Mouse (Mus musculus): ENCODE results near the gene Ifit1bl1. TPM values are rescaled to one million over a fixed set of nuclear protein-coding genes. Genes with fewer than 3 reads are reported as not detected.
A peak's percentile ranks its signal among the peaks of the same experiment; 100 is the strongest.
"Not testable (repeated sequence)": the region's sequence is repeated elsewhere in the genome, so short reads cannot be mapped to it uniquely, and the experiment has no call there.

The Ifit1bl1 gene
- polyA plus RNA-seq, 1 experiment from 2014 or later = 0.98 TPM

- no peaks in the 10 kb centered on the region for H3K9me3 ChIP-seq (ENCODE audit: control insufficient read depth, low read length)
- H3K4me3 ChIP-seq (replicated peaks; ENCODE audit: low read length) = no peak overlapping the region
- H3K4me1 ChIP-seq (replicated peaks; ENCODE audit: control insufficient read depth, insufficient read depth, low read length) = no peaks in the 10 kb centered on the region
- no peak overlapping the region for H3K9ac ChIP-seq (replicated peaks; ENCODE audit: low read depth, low read length)
- H3K36me3 ChIP-seq (ENCODE audit: control insufficient read depth, insufficient read depth) = no peaks in the 10 kb centered on the region
- 87% methylated on average over 4 of the region's 4 CpGs for WGBS
- no peak overlapping the region for H3K4me2 ChIP-seq (ENCODE audit: low read length)
- no peaks in the 10 kb centered on the region for H3K27me3 ChIP-seq (replicated peaks; ENCODE audit: control insufficient read depth, insufficient read depth, low read length)
- no peak for ATAC-seq
- no peak overlapping the region for H3K27ac ChIP-seq (ENCODE audit: low read length)
Observed at GRCm38 (mm10) chr19:34624663-34625062, 22.9 kb upstream of the Ifit1bl1 start.

DNA sequence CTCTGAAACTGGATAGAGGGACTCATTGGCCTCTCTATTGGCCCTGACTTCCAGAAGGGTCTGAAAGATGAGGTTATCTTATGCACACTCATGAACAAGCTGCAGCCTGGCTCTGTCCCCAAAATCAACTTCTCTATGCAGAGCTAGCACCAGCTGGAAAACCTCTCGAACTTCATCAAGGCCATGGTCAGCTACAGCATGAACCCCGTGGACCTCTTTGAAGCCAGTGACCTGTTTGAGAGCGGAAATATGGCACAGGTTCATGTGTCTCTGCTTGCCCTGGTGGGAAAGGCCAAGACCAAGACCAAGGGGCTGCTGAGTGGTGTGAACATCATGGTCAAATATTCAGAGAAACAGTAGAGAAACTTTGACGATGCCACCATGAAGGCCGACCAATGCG, 22.0 kb upstream of the Ifit1bl1 start:
- Histone ChIP-seq H3K27me3 (replicated peaks; ENCODE audit: control insufficient read depth, insufficient read depth, low read length) (no peaks in the 10 kb centered on the region), H3K4me2 (ENCODE audit: low read length) (no peak overlapping the region), H3K4me3 (replicated peaks; ENCODE audit: low read length) (no peak overlapping the region), H3K9ac (replicated peaks; ENCODE audit: low read depth, low read length) (no peak overlapping the region), H3K9me3 (ENCODE audit: control insufficient read depth, low read length) (no peaks in the 10 kb centered on the region), H3K27ac (ENCODE audit: low read length) (no peak overlapping the region), H3K36me3 (ENCODE audit: control insufficient read depth, insufficient read depth) (no peaks in the 10 kb centered on the region), H3K4me1 (replicated peaks; ENCODE audit: control insufficient read depth, insufficient read depth, low read length) (no peaks in the 10 kb centered on the region)
- no peak for ATAC-seq
- WGBS = 89% methylated on average over 6 of the region's 6 CpGs

GRCm38 (mm10) chr19:34620871-34621270, 19.1 kb upstream of the Ifit1bl1 start:
- Histone ChIP-seq H3K36me3 (ENCODE audit: control insufficient read depth, insufficient read depth) (no peaks in the 10 kb centered on the region), H3K9ac (replicated peaks; ENCODE audit: low read depth, low read length) (no peak overlapping the region), H3K9me3 (ENCODE audit: control insufficient read depth, low read length) (no peaks in the 10 kb centered on the region), H3K4me2 (ENCODE audit: low read length) (no peak overlapping the region), H3K27ac (ENCODE audit: low read length) (no peak overlapping the region), H3K4me3 (replicated peaks; ENCODE audit: low read length) (no peak overlapping the region), H3K4me1 (replicated peaks; ENCODE audit: control insufficient read depth, insufficient read depth, low read length) (no peaks in the 10 kb centered on the region), H3K27me3 (replicated peaks; ENCODE audit: control insufficient read depth, insufficient read depth, low read length) (no peaks in the 10 kb centered on the region)
- WGBS = 94% methylated on average over 5 of the region's 5 CpGs
- ATAC-seq = no peak

DNA sequence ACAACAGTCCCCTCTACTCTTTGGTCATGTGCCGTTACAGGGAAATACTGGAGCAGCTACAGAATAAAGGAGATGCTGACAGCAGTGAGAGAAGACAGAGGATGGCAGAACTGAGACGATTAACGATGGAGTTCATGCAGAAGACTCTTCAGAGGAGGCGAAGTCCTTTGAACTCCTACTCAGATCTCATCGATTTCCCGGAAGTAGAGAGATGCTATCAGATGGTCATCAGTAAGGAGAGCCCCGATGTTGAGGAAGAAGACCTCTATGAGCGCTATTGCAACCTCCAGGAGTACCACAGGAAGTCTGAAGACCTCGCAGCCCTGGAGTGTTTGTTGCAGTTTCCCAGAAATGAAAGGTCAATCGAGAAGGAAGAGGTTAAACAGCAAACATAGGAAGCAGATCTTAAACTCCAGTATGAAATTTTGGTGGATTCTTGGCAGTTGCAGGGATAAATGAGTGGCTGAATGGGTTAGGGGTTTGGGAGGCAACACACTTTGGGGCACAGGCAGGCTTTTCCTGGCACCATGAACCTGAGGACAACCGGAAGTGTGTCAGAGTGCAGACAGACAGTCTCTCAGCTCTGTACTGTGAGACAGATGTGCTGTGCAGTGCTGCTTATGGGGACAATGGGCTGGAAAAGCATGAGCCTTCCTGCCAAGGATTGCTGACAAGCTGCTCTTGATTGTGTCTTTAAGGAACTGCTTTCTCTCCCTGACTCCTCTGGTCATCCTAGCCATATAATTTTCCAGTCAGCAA, 10.7 kb upstream of the Ifit1bl1 start:
- not testable (repeated sequence) for H3K4me2 ChIP-seq (ENCODE audit: low read length); H3K9ac ChIP-seq (replicated peaks; ENCODE audit: low read depth, low read length); H3K4me1 ChIP-seq (replicated peaks; ENCODE audit: control insufficient read depth, insufficient read depth, low read length); H3K4me3 ChIP-seq (replicated peaks; ENCODE audit: low read length); H3K9me3 ChIP-seq (ENCODE audit: control insufficient read depth, low read length); H3K36me3 ChIP-seq (ENCODE audit: control insufficient read depth, insufficient read depth); H3K27ac ChIP-seq (ENCODE audit: low read length); ATAC-seq; H3K27me3 ChIP-seq (replicated peaks; ENCODE audit: control insufficient read depth, insufficient read depth, low read length)
- WGBS = 81% methylated on average over 5 of the region's 11 CpGs

DNA sequence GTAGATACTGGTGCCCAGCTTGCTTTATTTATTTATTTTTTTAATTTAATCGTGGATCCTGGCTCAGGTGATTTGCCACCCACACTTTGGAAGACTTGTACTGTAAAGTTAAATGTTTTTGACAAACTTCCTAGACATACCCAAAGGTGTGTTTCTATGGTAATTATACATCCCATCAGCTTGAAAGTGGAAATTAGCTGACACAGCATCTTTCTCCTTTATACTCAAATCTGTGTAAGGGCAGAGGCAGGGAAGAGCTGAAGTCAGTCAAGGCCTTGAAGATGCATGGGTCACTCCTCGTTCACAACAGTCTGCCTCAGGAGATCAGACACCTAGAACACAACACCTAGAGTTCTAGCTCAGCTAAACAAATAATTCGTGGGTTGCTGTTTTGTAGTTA, 8.4 kb upstream of the Ifit1bl1 start:
- not testable (repeated sequence) for H3K36me3 ChIP-seq (ENCODE audit: control insufficient read depth, insufficient read depth); H3K27me3 ChIP-seq (replicated peaks; ENCODE audit: control insufficient read depth, insufficient read depth, low read length); H3K4me2 ChIP-seq (ENCODE audit: low read length); H3K4me3 ChIP-seq (replicated peaks; ENCODE audit: low read length); ATAC-seq; H3K4me1 ChIP-seq (replicated peaks; ENCODE audit: control insufficient read depth, insufficient read depth, low read length); H3K9ac ChIP-seq (replicated peaks; ENCODE audit: low read depth, low read length); H3K27ac ChIP-seq (ENCODE audit: low read length); H3K9me3 ChIP-seq (ENCODE audit: control insufficient read depth, low read length)
- WGBS = 82% methylated on average over 3 of the region's 3 CpGs

GRCm38 (mm10) chr19:34607237-34608051, 5.7 kb upstream of the Ifit1bl1 start, which contains the start of gene Ifit3b:
Ifit3b (plus strand) TSS chr19:34607970.
- not testable (repeated sequence) for H3K4me1 ChIP-seq (replicated peaks; ENCODE audit: control insufficient read depth, insufficient read depth, low read length); H3K9me3 ChIP-seq (ENCODE audit: control insufficient read depth, low read length); H3K36me3 ChIP-seq (ENCODE audit: control insufficient read depth, insufficient read depth); H3K9ac ChIP-seq (replicated peaks; ENCODE audit: low read depth, low read length); H3K27ac ChIP-seq (ENCODE audit: low read length); H3K4me3 ChIP-seq (replicated peaks; ENCODE audit: low read length); H3K4me2 ChIP-seq (ENCODE audit: low read length); H3K27me3 ChIP-seq (replicated peaks; ENCODE audit: control insufficient read depth, insufficient read depth, low read length)
- peak; percentile 62 for ATAC-seq
- WGBS = 41% methylated on average over 4 of the region's 4 CpGs

DNA sequence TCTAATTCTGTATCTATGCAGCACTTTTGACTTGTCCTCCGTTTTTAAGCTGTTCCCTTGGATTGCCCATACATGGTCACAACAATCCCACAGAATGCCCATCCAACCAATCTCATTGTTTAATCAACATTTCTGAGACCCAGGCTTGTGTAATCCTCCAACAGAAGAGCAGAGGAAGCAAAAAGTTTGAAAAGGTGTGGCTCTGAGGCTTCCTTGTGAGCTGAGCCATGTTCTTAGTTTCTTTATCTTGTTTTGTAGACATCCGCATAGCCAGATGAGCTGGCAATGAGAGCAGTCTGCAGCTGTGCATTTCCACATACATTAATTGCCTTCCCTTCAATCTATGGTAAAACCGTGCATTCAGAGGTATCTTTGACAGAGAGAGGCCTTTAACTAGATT, 3.7 kb upstream of the Ifit1bl1 start:
- Histone ChIP-seq H3K9me3 (ENCODE audit: control insufficient read depth, low read length) (no peaks in the 10 kb centered on the region), H3K36me3 (ENCODE audit: control insufficient read depth, insufficient read depth) (no peaks in the 10 kb centered on the region), H3K4me1 (replicated peaks; ENCODE audit: control insufficient read depth, insufficient read depth, low read length) (no peaks in the 10 kb centered on the region), H3K4me3 (replicated peaks; ENCODE audit: low read length) (no peak overlapping the region), H3K27ac (ENCODE audit: low read length) (no peak overlapping the region), H3K9ac (replicated peaks; ENCODE audit: low read depth, low read length) (no peak overlapping the region), H3K27me3 (replicated peaks; ENCODE audit: control insufficient read depth, insufficient read depth, low read length) (no peaks in the 10 kb centered on the region), H3K4me2 (ENCODE audit: low read length) (no peak overlapping the region)
- ATAC-seq = no peak
- WGBS = 89% methylated on average over 3 of the region's 3 CpGs

- not testable (repeated sequence) for H3K9ac ChIP-seq (replicated peaks; ENCODE audit: low read depth, low read length)
Observed at GRCm38 (mm10) chr19:34599250-34599649, 2.5 kb downstream of the Ifit1bl1 start.

GRCm38 (mm10) chr19:34598341-34598740, 3.4 kb downstream of the Ifit1bl1 start:
- Histone ChIP-seq H3K4me2 (ENCODE audit: low read length) (no peak overlapping the region), H3K4me1 (replicated peaks; ENCODE audit: control insufficient read depth, insufficient read depth, low read length) (peaks cover 4% of the 10 kb centered on the region), H3K9ac (replicated peaks; ENCODE audit: low read depth, low read length) (no peak overlapping the region), H3K27ac (ENCODE audit: low read length) (no peak overlapping the region), H3K4me3 (replicated peaks; ENCODE audit: low read length) (no peak overlapping the region), H3K9me3 (ENCODE audit: control insufficient read depth, low read length) (no peaks in the 10 kb centered on the region), H3K36me3 (ENCODE audit: control insufficient read depth, insufficient read depth) (no peaks in the 10 kb centered on the region), H3K27me3 (replicated peaks; ENCODE audit: control insufficient read depth, insufficient read depth, low read length) (no peaks in the 10 kb centered on the region)
- 68% methylated on average over 2 of the region's 2 CpGs for WGBS
- peak; percentile 79 for ATAC-seq

More at GRCm38 (mm10) chr19:34599250-34599649, 2.5 kb downstream of the Ifit1bl1 start:
- not testable (repeated sequence) for ATAC-seq; H3K36me3 ChIP-seq (ENCODE audit: control insufficient read depth, insufficient read depth); H3K4me3 ChIP-seq (replicated peaks; ENCODE audit: low read length); H3K4me1 ChIP-seq (replicated peaks; ENCODE audit: control insufficient read depth, insufficient read depth, low read length); H3K4me2 ChIP-seq (ENCODE audit: low read length); H3K9me3 ChIP-seq (ENCODE audit: control insufficient read depth, low read length); H3K27me3 ChIP-seq (replicated peaks; ENCODE audit: control insufficient read depth, insufficient read depth, low read length); H3K27ac ChIP-seq (ENCODE audit: low read length)
